Mouse (Mus musculus) liver, postnatal 0 days (tissue): ENCODE data around the gene Tmem87a.

Experiments
- CTCF ChIP-seq: sonication (generic); IDR thresholded peaks from 2 replicates; pipeline ENCODE4 v1.5.1; 2016; ENCODE audit warnings: antibody characterized with exemption, low read depth
- EP300 ChIP-seq: IDR thresholded peaks from 2 replicates; pipeline ENCODE4 v1.6.1; 2016; ENCODE audit warnings: antibody characterized with exemption, low read depth, mild to moderate bottlenecking

DNA sequence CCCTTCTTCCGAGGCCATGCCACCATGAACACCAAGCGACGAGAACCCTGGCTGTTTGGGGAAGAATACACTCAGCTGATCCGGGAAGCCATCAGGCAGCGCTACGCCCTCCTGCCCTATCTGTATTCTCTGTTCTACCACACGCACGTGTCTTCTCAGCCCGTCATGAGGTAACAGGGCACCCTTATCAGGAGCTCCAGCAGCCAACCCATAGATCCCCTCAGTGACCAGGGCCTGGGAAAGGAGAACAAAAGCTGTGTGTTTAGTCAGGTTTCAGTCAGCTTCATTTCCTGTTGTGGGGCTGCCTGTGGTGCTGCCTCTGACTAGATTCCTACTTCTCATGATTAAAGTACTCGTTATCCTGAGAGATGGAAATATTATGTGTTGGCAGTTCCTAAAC lies 42.5 kb upstream of the Tmem87a start:
- TF ChIP-seq EP300 = no peak
- TF ChIP-seq CTCF = no peak
